Mouse (Mus musculus) erythroblast, embryonic 14.5 days (primary cell): ENCODE data around the gene Minos1.

Source experiments
- GATA1 ChIP-seq: IDR thresholded peaks from 2 replicates; pipeline ENCODE4 v1.6.1; 2012; ENCODE audit warnings: low read length, inconsistent platforms, mixed read lengths
- TAL1 ChIP-seq: IDR thresholded peaks from 3 replicates; pipeline ENCODE4 v1.6.1; 2012; ENCODE audit warnings: low read length, inconsistent platforms, mixed read lengths

- TF ChIP-seq GATA1 (no peak), TAL1 (no peak)
These were observed 76.5 kb downstream of the Minos1 start for GRCm38 (mm10) chr4:139054300-139054923.
